Mouse (Mus musculus) myocyte (in vitro differentiated cells): ENCODE measurements around the gene Hnrnpf.

Experiments
- CEBPB ChIP-seq: IDR thresholded peaks from 2 replicates; pipeline ENCODE4 v1.6.1; 2011; ENCODE audit warnings: mild to moderate bottlenecking, moderate library complexity; ENCODE audit not compliant: poor library complexity, insufficient read depth, severe bottlenecking
- E2F4 ChIP-seq: IDR thresholded peaks from one replicate; pipeline ENCODE4 v1.6.1; 2011; ENCODE audit warnings: mild to moderate bottlenecking, control low read depth, moderate library complexity; ENCODE audit not compliant: insufficient read depth
- MAX ChIP-seq: IDR thresholded peaks from one replicate; pipeline ENCODE4 v1.6.1; 2011; ENCODE audit warnings: low read depth, mild to moderate bottlenecking, control low read depth
- MYOD1 ChIP-seq, 3 experiments: IDR thresholded peaks; one replicate each; pipeline ENCODE4 v1.6.1; 2011; ENCODE audit warnings: control low read depth in 2 of 3, low read depth in 2 of 3, mild to moderate bottlenecking in 2 of 3, moderate library complexity in 1 of 3; ENCODE audit not compliant: insufficient read length in 2 of 3, control insufficient read depth in 1 of 3
- MYOG ChIP-seq, 3 experiments: IDR thresholded peaks; one replicate each; pipeline ENCODE4 v1.6.1; 2011; ENCODE audit warnings: control low read depth in 2 of 3, low read depth in 2 of 3, mild to moderate bottlenecking in 2 of 3; ENCODE audit not compliant: insufficient read length in 2 of 3, control insufficient read depth in 1 of 3, insufficient read depth in 1 of 3
- POLR2A ChIP-seq: IDR thresholded peaks from one replicate; pipeline ENCODE4 v1.6.1; 2011; ENCODE audit warnings: low read depth, mild to moderate bottlenecking, control low read depth, moderate library complexity; ENCODE audit not compliant: insufficient read length
- POLR2AphosphoS2 ChIP-seq: IDR thresholded peaks from one replicate; pipeline ENCODE4 v1.6.1; 2011; ENCODE audit warnings: low read depth, control low read depth; ENCODE audit not compliant: insufficient read length
- REST ChIP-seq: IDR thresholded peaks from one replicate; pipeline ENCODE4 v1.6.1; 2011; ENCODE audit warnings: mild to moderate bottlenecking, control low read depth, moderate library complexity; ENCODE audit not compliant: insufficient read depth, insufficient read length
- SRF ChIP-seq: IDR thresholded peaks from one replicate; pipeline ENCODE4 v1.6.1; 2011; ENCODE audit warnings: low read depth; ENCODE audit not compliant: control insufficient read depth, insufficient read length
- TCF12 ChIP-seq: IDR thresholded peaks from one replicate; pipeline ENCODE4 v1.6.1; 2011; ENCODE audit warnings: mild to moderate bottlenecking, control low read depth; ENCODE audit not compliant: poor library complexity, insufficient read depth, severe bottlenecking
- TCF3 ChIP-seq: IDR thresholded peaks from one replicate; pipeline ENCODE4 v1.6.1; 2011; ENCODE audit warnings: low read depth, control low read depth; ENCODE audit not compliant: insufficient read length
- USF1 ChIP-seq: IDR thresholded peaks from one replicate; pipeline ENCODE4 v1.6.1; 2011; ENCODE audit warnings: low read depth, mild to moderate bottlenecking, control low read depth, moderate library complexity

GRCm38 (mm10) chr6:117868187-117868586, 31.9 kb upstream of the Hnrnpf start:
- no peak for TF ChIP-seq TCF12
- TF ChIP-seq MYOG (IDR thresholded peaks at IDR 0.05; ENCODE audit: control insufficient read depth in 1 of 3, insufficient read depth in 1 of 3, insufficient read length in 2 of 3, low read depth in 2 of 3): no peak
- no peak for TF ChIP-seq POLR2AphosphoS2
- TF ChIP-seq MAX: no peak
- TF ChIP-seq E2F4: no peak
- no peak for TF ChIP-seq USF1
- TF ChIP-seq REST: no peak
- no peak for TF ChIP-seq CEBPB
- no peak for TF ChIP-seq POLR2A
- TF ChIP-seq MYOD1 (IDR thresholded peaks at IDR 0.05; ENCODE audit: control insufficient read depth in 1 of 3, insufficient read length in 2 of 3, low read depth in 2 of 3): no peak
- TF ChIP-seq SRF: no peak
- no peak for TF ChIP-seq TCF3
